Mouse (Mus musculus) liver, adult 2 months (tissue): ENCODE measurements around the gene Dyrk1a. TPM values are rescaled to one million over a fixed set of nuclear protein-coding genes. Genes with fewer than 3 reads are reported as not detected.

ENCODE experiments used
- DNase-seq: peaks from one replicate; pipeline ENCODE4 v3.0.0-alpha.2; 2011; ENCODE audit warnings: low read depth, low spot score; ENCODE audit errors: extremely low read depth
- H3K27ac ChIP-seq: fragments of 200-500 bp; replicated peaks from 2 replicates; pipeline ENCODE4 v1.5.1; 2012; ENCODE audit warnings: low read depth, mild to moderate bottlenecking, control low read depth, inconsistent platforms, low read length; ENCODE audit not compliant: insufficient read depth
- H3K27me3 ChIP-seq: fragments of 200-500 bp; 2 replicates; pipeline ENCODE4 v1.6.1; 2012; ENCODE audit warnings: mild to moderate bottlenecking, moderate library complexity, low read length, inconsistent platforms; ENCODE audit not compliant: control insufficient read depth, insufficient read depth
- H3K36me3 ChIP-seq: fragments of 200-500 bp; 2 replicates; pipeline ENCODE4 v1.6.1; 2012; ENCODE audit warnings: low read length, inconsistent platforms; ENCODE audit not compliant: control insufficient read depth, insufficient read depth
- H3K4me1 ChIP-seq: fragments of 200-500 bp; 2 replicates; pipeline ENCODE4 v1.6.1; 2011; ENCODE audit warnings: low read length; ENCODE audit not compliant: control insufficient read depth, insufficient read depth
- H3K4me3 ChIP-seq: fragments of 200-500 bp; 2 replicates; pipeline ENCODE4 v1.5.1; 2011; ENCODE audit warnings: low read depth, mild to moderate bottlenecking, control low read depth, low read length, moderate library complexity; ENCODE audit not compliant: insufficient read depth
- H3K79me2 ChIP-seq: fragments of 200-500 bp; 2 replicates; pipeline ENCODE4 v1.6.1; 2012; ENCODE audit warnings: inconsistent platforms, mild to moderate bottlenecking, low read length, moderate library complexity; ENCODE audit not compliant: control insufficient read depth, insufficient read depth
- H3K9ac ChIP-seq: fragments of 200-500 bp; 2 replicates; pipeline ENCODE4 v1.6.1; 2012; ENCODE audit warnings: low read depth, mild to moderate bottlenecking, control low read depth, inconsistent platforms, low read length
- CTCF ChIP-seq: fragments of 200-500 bp; IDR thresholded peaks from 2 replicates; pipeline ENCODE4 v1.5.1; 2011; ENCODE audit warnings: low read depth, low read length, control low read depth
- POLR2A ChIP-seq: fragments of 200-500 bp; IDR thresholded peaks from 2 replicates; pipeline ENCODE4 v1.6.1; 2011; ENCODE audit warnings: low read length, control low read depth; ENCODE audit not compliant: insufficient read depth; ENCODE audit errors: extremely low read depth
- whole genome bisulfite sequencing: fragments of 180-500 bp; shearing (Covaris S2); methylation state at CpG from one replicate; pipeline ENCODE4 v1.1.7; 2018; 5-methylcytosine and 5-hydroxymethylcytosine counted together
- polyA plus RNA-seq: library from polyadenylated mRNA; depleted of rRNA; stranded (reverse); fragments of >200 nt; gene quantifications from 2 replicates; pipeline ENCODE4 v1.2.3, GENCODE M21; 2012
- total RNA-seq: library from RNA; depleted of rRNA; stranded (reverse); fragments of >200 nt; gene quantifications from 2 replicates; pipeline ENCODE4 v1.2.3, GENCODE M21; 2014

Dyrk1a gene
- total and polyA plus RNA-seq, 2 experiments, result 12.2 to 13.6 TPM

- 72% methylated on average over 4 of the region's 4 CpGs for WGBS
- Histone ChIP-seq H3K36me3 (no peaks in the 10 kb centered on the region), H3K4me3 (no peak overlapping the region), H3K27me3 (no peaks in the 10 kb centered on the region), H3K79me2 (no peaks in the 10 kb centered on the region), H3K4me1 (no peaks in the 10 kb centered on the region; the same call in 1 of the 2 replicates), H3K27ac (no peak overlapping the region), H3K9ac (no peak overlapping the region)
- TF ChIP-seq CTCF, result no peak
- TF ChIP-seq POLR2A, result no peak
- DNase-seq, result no peak
These were observed 149.7 kb downstream of the Dyrk1a start for GRCm38 (mm10) chr16:94719488-94719887.

- no peak overlapping the region for H3K9ac ChIP-seq
- H3K36me3 ChIP-seq, result no peaks in the 10 kb centered on the region
- H3K4me1 ChIP-seq, result peaks cover 2% of the 10 kb centered on the region; the same call in 1 of the 2 replicates
- DNase-seq, result no peak
- H3K79me2 ChIP-seq, result no peaks in the 10 kb centered on the region
- no peak overlapping the region for H3K27ac ChIP-seq
- H3K27me3 ChIP-seq, result no peaks in the 10 kb centered on the region
- 66% methylated on average over 7 of the region's 7 CpGs for WGBS
- H3K4me3 ChIP-seq, result no peak overlapping the region
- no peak for TF ChIP-seq CTCF
- no peak for TF ChIP-seq POLR2A
These were observed 150.8 kb downstream of the Dyrk1a start for GRCm38 (mm10) chr16:94720476-94721153.

- H3K9ac ChIP-seq, result no peak overlapping the region
- no peak overlapping the region for H3K4me3 ChIP-seq
- H3K27me3 ChIP-seq, result no peaks in the 10 kb centered on the region
- H3K27ac ChIP-seq, result no peak overlapping the region
- H3K79me2 ChIP-seq, result no peaks in the 10 kb centered on the region
- peaks cover 2% of the 10 kb centered on the region; the same call in 1 of the 2 replicates for H3K4me1 ChIP-seq
- TF ChIP-seq POLR2A (no peak), CTCF (no peak)
- no peak for DNase-seq
- H3K36me3 ChIP-seq, result no peaks in the 10 kb centered on the region
- WGBS, result 67% methylated on average over 10 of the region's 10 CpGs
These were observed 151.8 kb downstream of the Dyrk1a start for GRCm38 (mm10) chr16:94721549-94722006.

GRCm38 (mm10) chr16:94722936-94723335 is 153.1 kb downstream of the Dyrk1a start:
- TF ChIP-seq POLR2A, result no peak
- TF ChIP-seq CTCF, result no peak
- no peaks in the 10 kb centered on the region for H3K36me3 ChIP-seq
- H3K9ac ChIP-seq, result no peak overlapping the region
- no peaks in the 10 kb centered on the region for H3K27me3 ChIP-seq
- no peaks in the 10 kb centered on the region for H3K79me2 ChIP-seq
- DNase-seq, result no peak
- 72% methylated on average over 12 of the region's 12 CpGs for WGBS
- H3K4me3 ChIP-seq, result no peak overlapping the region
- H3K4me1 ChIP-seq, result peaks cover 2% of the 10 kb centered on the region; the same call in 1 of the 2 replicates
- H3K27ac ChIP-seq, result no peak overlapping the region

- no peak overlapping the region for H3K27ac ChIP-seq
These were observed 154.3 kb downstream of the Dyrk1a start for GRCm38 (mm10) chr16:94724061-94724596.

More at GRCm38 (mm10) chr16:94724061-94724596, 154.3 kb downstream of the Dyrk1a start:
- H3K4me1 ChIP-seq, result peaks cover 2% of the 10 kb centered on the region; the same call in 1 of the 2 replicates
- no peaks in the 10 kb centered on the region for H3K79me2 ChIP-seq
- no peaks in the 10 kb centered on the region for H3K27me3 ChIP-seq
- DNase-seq, result peak; percentile 64
- TF ChIP-seq POLR2A, result no peak
- no peak for TF ChIP-seq CTCF
- H3K36me3 ChIP-seq, result no peaks in the 10 kb centered on the region
- no peak overlapping the region for H3K9ac ChIP-seq
- H3K4me3 ChIP-seq, result peak overlapping the region; percentile 41
- 1% methylated on average over 23 of the region's 23 CpGs for WGBS
